Mouse (Mus musculus): Measurements from ENCODE around the gene Olfr1341. TPM values are rescaled to one million over a fixed set of nuclear protein-coding genes. Genes with fewer than 3 reads are reported as not detected.

The Olfr1341 gene
- total and polyA plus RNA-seq, 2 experiments from 2014 or later: not detected

- no peak overlapping the region for H3K27ac ChIP-seq (ENCODE audit: low read depth)
- H3K4me2 ChIP-seq (ENCODE audit: low read depth, low read length): no peak overlapping the region
- no peak overlapping the region for H3K4me3 ChIP-seq (ENCODE audit: low read depth, low read length)
- TF ChIP-seq EP300 (IDR thresholded peaks at IDR 0.05; ENCODE audit: low read depth): no peak
- TF ChIP-seq CTCF (IDR thresholded peaks at IDR 0.05; ENCODE audit: low read depth): no peak
- ATAC-seq (ENCODE audit: insufficient read depth, low read depth) (no peak), DNase-seq (ENCODE audit: low spot score) (no peak)
- no peaks in the 10 kb centered on the region for H3K36me3 ChIP-seq (replicated peaks; ENCODE audit: control insufficient read depth, insufficient read depth, low read length)
- H3K9me3 ChIP-seq (replicated peaks; ENCODE audit: control insufficient read depth, low read length): no peaks in the 10 kb centered on the region
- WGBS: 63% methylated on average over 1 of the region's 1 CpGs
- no peaks in the 10 kb centered on the region for H3K4me1 ChIP-seq (ENCODE audit: control insufficient read depth, insufficient read depth)
- H3K27me3 ChIP-seq (ENCODE audit: control insufficient read depth, insufficient read depth, low read length): no peaks in the 10 kb centered on the region
- no peak overlapping the region for H3K9ac ChIP-seq (replicated peaks; ENCODE audit: low read depth, low read length)
These were observed 8.3 kb downstream of the Olfr1341 start for GRCm38 (mm10) chr4:118711656-118712055.

GRCm38 (mm10) chr4:118719838-118720237 is 16.5 kb downstream of the Olfr1341 start, which contains the start of gene Olfr1340:
TSS of gene Olfr1340 (plus strand) at chr4:118720138.
- Histone ChIP-seq H3K9ac (replicated peaks; ENCODE audit: low read depth, low read length) (no peak within 1 kb of the TSS), H3K4me2 (ENCODE audit: low read depth, low read length) (no peak within 1 kb of the TSS), H3K4me1 (ENCODE audit: control insufficient read depth, insufficient read depth) (no peaks in the 10 kb centered on the region), H3K4me3 (ENCODE audit: low read depth, low read length) (no peak within 1 kb of the TSS), H3K27me3 (ENCODE audit: control insufficient read depth, insufficient read depth, low read length) (no peaks in the 10 kb centered on the region), H3K9me3 (replicated peaks; ENCODE audit: control insufficient read depth, low read length) (no peaks in the 10 kb centered on the region), H3K36me3 (replicated peaks; ENCODE audit: control insufficient read depth, insufficient read depth, low read length) (no peaks in the 10 kb centered on the region), H3K27ac (ENCODE audit: low read depth) (no peak within 1 kb of the TSS)
- DNase-seq (ENCODE audit: low spot score) (no peak), ATAC-seq (ENCODE audit: insufficient read depth, low read depth) (no peak)
- no peak for TF ChIP-seq CTCF (IDR thresholded peaks at IDR 0.05; ENCODE audit: low read depth)
- no peak for TF ChIP-seq EP300 (IDR thresholded peaks at IDR 0.05; ENCODE audit: low read depth)

GRCm38 (mm10) chr4:118721742-118722483 is 18.6 kb downstream of the Olfr1341 start:
- TF ChIP-seq CTCF (IDR thresholded peaks at IDR 0.05; ENCODE audit: low read depth): no peak
- Histone ChIP-seq H3K27ac (ENCODE audit: low read depth) (no peak overlapping the region), H3K4me3 (ENCODE audit: low read depth, low read length) (no peak overlapping the region), H3K36me3 (replicated peaks; ENCODE audit: control insufficient read depth, insufficient read depth, low read length) (no peaks in the 10 kb centered on the region), H3K9ac (replicated peaks; ENCODE audit: low read depth, low read length) (no peak overlapping the region), H3K9me3 (replicated peaks; ENCODE audit: control insufficient read depth, low read length) (no peaks in the 10 kb centered on the region), H3K4me1 (ENCODE audit: control insufficient read depth, insufficient read depth) (no peaks in the 10 kb centered on the region), H3K4me2 (ENCODE audit: low read depth, low read length) (no peak overlapping the region), H3K27me3 (ENCODE audit: control insufficient read depth, insufficient read depth, low read length) (no peaks in the 10 kb centered on the region)
- no peak for ATAC-seq (ENCODE audit: insufficient read depth, low read depth)
- DNase-seq (ENCODE audit: low spot score): no peak
- 48% methylated on average over 10 of the region's 10 CpGs for WGBS

- no peak within 1 kb of the TSS for H3K4me2 ChIP-seq (ENCODE audit: low read depth, low read length)
- H3K4me3 ChIP-seq (ENCODE audit: low read depth, low read length): no peak within 1 kb of the TSS
- TF ChIP-seq CTCF (IDR thresholded peaks at IDR 0.05; ENCODE audit: low read depth) (no peak), EP300 (IDR thresholded peaks at IDR 0.05; ENCODE audit: low read depth) (no peak)
- ATAC-seq (ENCODE audit: insufficient read depth, low read depth): no peak
- WGBS: 93% methylated on average over 1 of the region's 1 CpGs
- H3K27ac ChIP-seq (ENCODE audit: low read depth): no peak within 1 kb of the TSS
- no peaks in the 10 kb centered on the region for H3K36me3 ChIP-seq (replicated peaks; ENCODE audit: control insufficient read depth, insufficient read depth, low read length)
- no peaks in the 10 kb centered on the region for H3K4me1 ChIP-seq (ENCODE audit: control insufficient read depth, insufficient read depth)
- H3K9ac ChIP-seq (replicated peaks; ENCODE audit: low read depth, low read length): no peak within 1 kb of the TSS
- DNase-seq (ENCODE audit: low spot score): no peak
- H3K27me3 ChIP-seq (ENCODE audit: control insufficient read depth, insufficient read depth, low read length): no peaks in the 10 kb centered on the region
- no peaks in the 10 kb centered on the region for H3K9me3 ChIP-seq (replicated peaks; ENCODE audit: control insufficient read depth, low read length)
These were observed 28.6 kb downstream of the Olfr1341 start, which contains the start of gene Olfr1339 for GRCm38 (mm10) chr4:118731875-118732274. TSS of gene Olfr1339 (plus strand) at chr4:118732175.

- Histone ChIP-seq H3K27me3 (ENCODE audit: control insufficient read depth, insufficient read depth, low read length) (0 out of 2 replicates have a peak, but pooled peaks cover 12% of the 10 kb centered on the region), H3K4me2 (ENCODE audit: low read depth, low read length) (no peak overlapping the region), H3K36me3 (replicated peaks; ENCODE audit: control insufficient read depth, insufficient read depth, low read length) (no peaks in the 10 kb centered on the region), H3K4me1 (ENCODE audit: control insufficient read depth, insufficient read depth) (no peaks in the 10 kb centered on the region), H3K27ac (ENCODE audit: low read depth) (no peak overlapping the region), H3K9ac (replicated peaks; ENCODE audit: low read depth, low read length) (no peak overlapping the region), H3K9me3 (replicated peaks; ENCODE audit: control insufficient read depth, low read length) (no peaks in the 10 kb centered on the region), H3K4me3 (ENCODE audit: low read depth, low read length) (no peak overlapping the region)
- ATAC-seq (ENCODE audit: insufficient read depth, low read depth) (no peak), DNase-seq (ENCODE audit: low spot score) (no peak)
- WGBS: 51% methylated on average over 3 of the region's 3 CpGs
- no peak for TF ChIP-seq CTCF (IDR thresholded peaks at IDR 0.05; ENCODE audit: low read depth)
These were observed 36.3 kb downstream of the Olfr1341 start for GRCm38 (mm10) chr4:118739574-118739973.
